Mouse (Mus musculus): ENCODE measurements at regions not wholly inside any gene's neighbourhood (a gene's known extent, or its start where the extent isn't known, plus 50 kb on each side); places are given as distances from the start of the nearest gene placed in this dataset.

- no peak overlapping the region for H3K4me2 ChIP-seq
- peaks cover 3% of the 10 kb centered on the region; the same call in 1 of the 2 replicates for H3K9me3 ChIP-seq
- 70% methylated on average over 4 of the region's 4 CpGs for WGBS
- no peak for ATAC-seq (ENCODE audit: insufficient number of reproducible peaks, insufficient read depth, low FRiP score, low TSS enrichment, low read depth)
- no peak overlapping the region for H3K4me3 ChIP-seq (replicated peaks)
- H3K27me3 ChIP-seq, result 0 out of 2 replicates have a peak, but pooled peaks cover 4% of the 10 kb centered on the region
- no peak overlapping the region for H3K9ac ChIP-seq (replicated peaks)
- no peaks in the 10 kb centered on the region for H3K36me3 ChIP-seq
- no peaks in the 10 kb centered on the region for H3K4me1 ChIP-seq (replicated peaks)
- H3K27ac ChIP-seq, result no peak overlapping the region
Observed at GRCm38 (mm10) chr10:66834974-66835373, 261.0 kb upstream of the Jmjd1c start.

- Histone ChIP-seq H3K4me2 (no peak overlapping the region), H3K9me3 (peaks cover 3% of the 10 kb centered on the region; the same call in 1 of the 2 replicates), H3K9ac (replicated peaks) (no peak overlapping the region), H3K36me3 (no peaks in the 10 kb centered on the region), H3K27me3 (no peaks in the 10 kb centered on the region), H3K4me1 (replicated peaks) (no peaks in the 10 kb centered on the region; the same call in 1 of the 2 replicates), H3K27ac (no peak overlapping the region), H3K4me3 (replicated peaks) (no peak overlapping the region)
- ATAC-seq (ENCODE audit: insufficient number of reproducible peaks, insufficient read depth, low FRiP score, low TSS enrichment, low read depth), result no peak
- 74% methylated on average over 9 of the region's 9 CpGs for WGBS
Observed at GRCm38 (mm10) chr10:66839058-66839457, 256.9 kb upstream of the Jmjd1c start.

GRCm38 (mm10) chr10:66843258-66843657 lies 252.7 kb upstream of the Jmjd1c start:
- Histone ChIP-seq H3K4me2 (no peak overlapping the region), H3K36me3 (no peaks in the 10 kb centered on the region), H3K27ac (no peak overlapping the region), H3K4me3 (replicated peaks) (no peak overlapping the region), H3K4me1 (replicated peaks) (no peaks in the 10 kb centered on the region; the same call in 1 of the 2 replicates), H3K27me3 (no peaks in the 10 kb centered on the region), H3K9ac (replicated peaks) (no peak overlapping the region), H3K9me3 (no peaks in the 10 kb centered on the region)
- 39% methylated on average over 2 of the region's 2 CpGs for whole genome bisulfite sequencing
- ATAC-seq (ENCODE audit: insufficient number of reproducible peaks, insufficient read depth, low FRiP score, low TSS enrichment, low read depth), result no peak

- Histone ChIP-seq H3K4me3 (replicated peaks) (no peak overlapping the region), H3K4me2 (no peak overlapping the region), H3K27ac (no peak overlapping the region), H3K4me1 (replicated peaks) (no peaks in the 10 kb centered on the region), H3K9me3 (no peaks in the 10 kb centered on the region), H3K9ac (replicated peaks) (no peak overlapping the region), H3K36me3 (no peaks in the 10 kb centered on the region), H3K27me3 (0 out of 2 replicates have a peak, but pooled peaks cover 5% of the 10 kb centered on the region)
- ATAC-seq (ENCODE audit: insufficient number of reproducible peaks, insufficient read depth, low FRiP score, low TSS enrichment, low read depth), result no peak
- WGBS, result 81% methylated on average over 5 of the region's 5 CpGs
Observed at GRCm38 (mm10) chr10:66848778-66849177, 247.1 kb upstream of the Jmjd1c start.

- no peak overlapping the region for H3K9ac ChIP-seq (replicated peaks)
- 81% methylated on average over 6 of the region's 6 CpGs for WGBS
- H3K4me2 ChIP-seq, result no peak overlapping the region
- no peaks in the 10 kb centered on the region for H3K36me3 ChIP-seq
- H3K27ac ChIP-seq, result no peak overlapping the region
- H3K4me1 ChIP-seq (replicated peaks), result no peaks in the 10 kb centered on the region
- no peaks in the 10 kb centered on the region for H3K9me3 ChIP-seq
- H3K27me3 ChIP-seq, result 0 out of 2 replicates have a peak, but pooled peaks cover 5% of the 10 kb centered on the region
- no peak overlapping the region for H3K4me3 ChIP-seq (replicated peaks)
- no peak for ATAC-seq (ENCODE audit: insufficient number of reproducible peaks, insufficient read depth, low FRiP score, low TSS enrichment, low read depth)
Observed at GRCm38 (mm10) chr10:66849681-66850080, 246.2 kb upstream of the Jmjd1c start.

- Histone ChIP-seq H3K4me2 (no peak overlapping the region), H3K27ac (no peak overlapping the region), H3K9ac (replicated peaks) (no peak overlapping the region), H3K4me1 (replicated peaks) (no peaks in the 10 kb centered on the region), H3K9me3 (no peaks in the 10 kb centered on the region), H3K27me3 (0 out of 2 replicates have a peak, but pooled peaks cover 5% of the 10 kb centered on the region), H3K36me3 (no peaks in the 10 kb centered on the region), H3K4me3 (replicated peaks) (no peak overlapping the region)
- WGBS, result 76% methylated on average over 4 of the region's 4 CpGs
- no peak for ATAC-seq (ENCODE audit: insufficient number of reproducible peaks, insufficient read depth, low FRiP score, low TSS enrichment, low read depth)
Observed at GRCm38 (mm10) chr10:66850972-66851478, 244.9 kb upstream of the Jmjd1c start.

GRCm38 (mm10) chr10:66851841-66852240 lies 244.1 kb upstream of the Jmjd1c start:
- Histone ChIP-seq H3K4me1 (replicated peaks) (no peaks in the 10 kb centered on the region), H3K9ac (replicated peaks) (no peak overlapping the region), H3K36me3 (no peaks in the 10 kb centered on the region), H3K4me2 (no peak overlapping the region), H3K27me3 (0 out of 2 replicates have a peak, but pooled peaks cover 5% of the 10 kb centered on the region), H3K9me3 (no peaks in the 10 kb centered on the region), H3K4me3 (replicated peaks) (no peak overlapping the region), H3K27ac (no peak overlapping the region)
- WGBS, result 77% methylated on average over 5 of the region's 5 CpGs
- ATAC-seq (ENCODE audit: insufficient number of reproducible peaks, insufficient read depth, low FRiP score, low TSS enrichment, low read depth), result no peak

- 67% methylated on average over 5 of the region's 5 CpGs for WGBS
- no peak overlapping the region for H3K4me3 ChIP-seq (replicated peaks)
- no peak overlapping the region for H3K27ac ChIP-seq
- H3K4me1 ChIP-seq (replicated peaks), result no peaks in the 10 kb centered on the region
- ATAC-seq (ENCODE audit: insufficient number of reproducible peaks, insufficient read depth, low FRiP score, low TSS enrichment, low read depth), result no peak
- H3K27me3 ChIP-seq, result 0 out of 2 replicates have a peak, but pooled peaks cover 5% of the 10 kb centered on the region
- no peaks in the 10 kb centered on the region for H3K36me3 ChIP-seq
- H3K4me2 ChIP-seq, result no peak overlapping the region
- no peak overlapping the region for H3K9ac ChIP-seq (replicated peaks)
- H3K9me3 ChIP-seq, result no peaks in the 10 kb centered on the region
Observed at GRCm38 (mm10) chr10:66852708-66853107, 243.2 kb upstream of the Jmjd1c start.

- no peak overlapping the region for H3K9ac ChIP-seq (replicated peaks)
- no peaks in the 10 kb centered on the region for H3K36me3 ChIP-seq
- no peak for ATAC-seq (ENCODE audit: insufficient number of reproducible peaks, insufficient read depth, low FRiP score, low TSS enrichment, low read depth)
- no peaks in the 10 kb centered on the region for H3K4me1 ChIP-seq (replicated peaks)
- H3K4me2 ChIP-seq, result peak overlapping the region; percentile 39
- H3K9me3 ChIP-seq, result no peaks in the 10 kb centered on the region
- H3K4me3 ChIP-seq (replicated peaks), result no peak overlapping the region
- 11% methylated on average over 13 of the region's 13 CpGs for WGBS
- no peak overlapping the region for H3K27ac ChIP-seq
- 0 out of 2 replicates have a peak, but pooled peaks cover 5% of the 10 kb centered on the region for H3K27me3 ChIP-seq
Observed at GRCm38 (mm10) chr10:66853258-66853657, 242.7 kb upstream of the Jmjd1c start.

GRCm38 (mm10) chr10:66854895-66855294 lies 241.0 kb upstream of the Jmjd1c start:
- no peak overlapping the region for H3K9ac ChIP-seq (replicated peaks)
- peaks cover 14% of the 10 kb centered on the region; the same call in 1 of the 2 replicates for H3K27me3 ChIP-seq
- no peaks in the 10 kb centered on the region for H3K9me3 ChIP-seq
- no peak overlapping the region for H3K27ac ChIP-seq
- H3K4me2 ChIP-seq, result no peak overlapping the region
- 86% methylated on average over 9 of the region's 9 CpGs for WGBS
- no peak for ATAC-seq (ENCODE audit: insufficient number of reproducible peaks, insufficient read depth, low FRiP score, low TSS enrichment, low read depth)
- no peaks in the 10 kb centered on the region for H3K36me3 ChIP-seq
- no peak overlapping the region for H3K4me3 ChIP-seq (replicated peaks)
- no peaks in the 10 kb centered on the region for H3K4me1 ChIP-seq (replicated peaks)

- 83% methylated on average over 7 of the region's 7 CpGs for WGBS
- peaks cover 9% of the 10 kb centered on the region; the same call in 1 of the 2 replicates for H3K27me3 ChIP-seq
- no peak for ATAC-seq (ENCODE audit: insufficient number of reproducible peaks, insufficient read depth, low FRiP score, low TSS enrichment, low read depth)
- peaks cover 8% of the 10 kb centered on the region; the same call in 1 of the 2 replicates for H3K4me1 ChIP-seq (replicated peaks)
- H3K36me3 ChIP-seq, result no peaks in the 10 kb centered on the region
- no peak overlapping the region for H3K27ac ChIP-seq
- no peak overlapping the region for H3K9ac ChIP-seq (replicated peaks)
- no peak overlapping the region for H3K4me2 ChIP-seq
- no peaks in the 10 kb centered on the region for H3K9me3 ChIP-seq
- no peak overlapping the region for H3K4me3 ChIP-seq (replicated peaks)
Observed at GRCm38 (mm10) chr10:66857330-66857729, 238.6 kb upstream of the Jmjd1c start.

GRCm38 (mm10) chr10:66861421-66861820 lies 234.5 kb upstream of the Jmjd1c start:
- ATAC-seq (ENCODE audit: insufficient number of reproducible peaks, insufficient read depth, low FRiP score, low TSS enrichment, low read depth), result no peak
- no peak overlapping the region for H3K27ac ChIP-seq
- peaks cover 8% of the 10 kb centered on the region; the same call in 1 of the 2 replicates for H3K4me1 ChIP-seq (replicated peaks)
- no peak overlapping the region for H3K4me3 ChIP-seq (replicated peaks)
- H3K4me2 ChIP-seq, result no peak overlapping the region
- H3K36me3 ChIP-seq, result no peaks in the 10 kb centered on the region
- peaks cover 9% of the 10 kb centered on the region; the same call in 1 of the 2 replicates for H3K27me3 ChIP-seq
- no peaks in the 10 kb centered on the region for H3K9me3 ChIP-seq
- no peak overlapping the region for H3K9ac ChIP-seq (replicated peaks)
- WGBS, result 19% methylated on average over 1 of the region's 1 CpGs

Measured in limb, embryonic 12.5 days (tissue).